Mouse (Mus musculus): Measurements from ENCODE around the gene 9930104L06Rik. TPM values are rescaled to one million over a fixed set of nuclear protein-coding genes. Genes with fewer than 3 reads are reported as not detected.

9930104L06Rik gene
- polyA plus RNA-seq, 1 experiment = 17.5 TPM

DNA sequence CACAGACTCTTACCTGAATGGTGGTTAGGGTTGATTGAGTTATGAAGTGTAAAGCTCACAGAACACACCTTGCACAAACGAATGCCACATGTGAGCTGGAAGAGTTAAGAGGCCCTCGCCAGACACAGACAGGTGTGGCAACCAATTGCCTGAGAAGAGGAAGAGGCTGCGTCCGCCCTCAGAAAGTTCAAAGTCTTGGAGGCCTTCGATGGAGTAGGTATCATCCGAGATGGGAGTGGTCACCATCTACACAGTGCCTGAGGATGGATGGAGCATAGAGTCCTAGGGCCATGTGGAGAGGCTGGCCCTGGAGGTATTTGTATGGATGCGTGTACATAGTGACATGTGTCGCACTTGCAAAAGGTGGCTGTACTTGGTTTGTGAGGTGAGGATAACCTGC, 34.2 kb downstream of the 9930104L06Rik start:
- no peak overlapping the region for H3K27ac ChIP-seq (ENCODE audit: insufficient read depth, low read length)
- TF ChIP-seq POLR2A (IDR thresholded peaks at IDR 0.05; ENCODE audit: extremely low read depth, insufficient read depth, low read length) = no peak
- no peak for TF ChIP-seq CTCF (IDR thresholded peaks at IDR 0.05; ENCODE audit: extremely low read depth, insufficient read depth, low read length)
- no peaks in the 10 kb centered on the region for H3K4me1 ChIP-seq (ENCODE audit: control insufficient read depth, insufficient read depth, low read length)
- H3K4me3 ChIP-seq (ENCODE audit: insufficient read depth, low read length) = no peak overlapping the region

- TF ChIP-seq POLR2A (IDR thresholded peaks at IDR 0.05; ENCODE audit: extremely low read depth, insufficient read depth, low read length) (no peak), CTCF (IDR thresholded peaks at IDR 0.05; ENCODE audit: extremely low read depth, insufficient read depth, low read length) (no peak)
Measured at GRCm38 (mm10) chr4:124972316-124972715, 35.5 kb downstream of the 9930104L06Rik start.

DNA sequence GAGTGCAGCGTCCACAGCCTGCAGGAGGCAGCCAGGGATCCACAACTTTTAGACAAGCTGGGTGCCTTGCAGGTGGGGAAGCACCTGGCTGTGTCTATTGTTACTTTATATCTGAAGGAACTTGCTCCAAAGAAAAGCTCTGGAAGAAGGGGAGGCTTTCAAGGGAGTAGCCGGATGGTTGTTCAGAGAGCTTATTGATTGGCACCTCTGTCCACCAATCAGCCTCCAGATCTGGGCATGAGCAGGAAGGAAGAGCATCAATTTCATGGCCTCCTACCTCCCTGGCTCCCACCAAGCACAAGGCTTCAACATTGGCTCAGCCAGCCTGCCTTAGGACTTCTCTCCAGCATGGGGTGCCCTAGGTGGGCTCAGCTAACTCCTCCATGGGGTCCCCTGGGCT, 36.4 kb downstream of the 9930104L06Rik start:
- Histone ChIP-seq H3K4me3 (ENCODE audit: insufficient read depth, low read length) (no peak overlapping the region), H3K4me1 (ENCODE audit: control insufficient read depth, insufficient read depth, low read length) (no peaks in the 10 kb centered on the region), H3K27ac (ENCODE audit: insufficient read depth, low read length) (no peak overlapping the region)
- no peak for TF ChIP-seq POLR2A (IDR thresholded peaks at IDR 0.05; ENCODE audit: extremely low read depth, insufficient read depth, low read length)
- TF ChIP-seq CTCF (IDR thresholded peaks at IDR 0.05; ENCODE audit: extremely low read depth, insufficient read depth, low read length) = no peak

More at GRCm38 (mm10) chr4:124972316-124972715, 35.5 kb downstream of the 9930104L06Rik start:
- no peaks in the 10 kb centered on the region for H3K4me1 ChIP-seq (ENCODE audit: control insufficient read depth, insufficient read depth, low read length)
- H3K27ac ChIP-seq (ENCODE audit: insufficient read depth, low read length) = no peak overlapping the region
- H3K4me3 ChIP-seq (ENCODE audit: insufficient read depth, low read length) = no peak overlapping the region

GRCm38 (mm10) chr4:124978201-124978600, 41.4 kb downstream of the 9930104L06Rik start:
- Histone ChIP-seq H3K27ac (ENCODE audit: insufficient read depth, low read length) (no peak overlapping the region), H3K4me3 (ENCODE audit: insufficient read depth, low read length) (no peak overlapping the region), H3K4me1 (ENCODE audit: control insufficient read depth, insufficient read depth, low read length) (no peaks in the 10 kb centered on the region)
- TF ChIP-seq CTCF (IDR thresholded peaks at IDR 0.05; ENCODE audit: extremely low read depth, insufficient read depth, low read length) (no peak), POLR2A (IDR thresholded peaks at IDR 0.05; ENCODE audit: extremely low read depth, insufficient read depth, low read length) (no peak)

GRCm38 (mm10) chr4:124983893-124984526, 47.2 kb downstream of the 9930104L06Rik start:
- no peak for TF ChIP-seq POLR2A (IDR thresholded peaks at IDR 0.05; ENCODE audit: extremely low read depth, insufficient read depth, low read length)
- 0 out of 2 replicates have a peak, but pooled peaks have one; percentile 13 for TF ChIP-seq CTCF (IDR thresholded peaks at IDR 0.05; ENCODE audit: extremely low read depth, insufficient read depth, low read length)
- no peak overlapping the region for H3K27ac ChIP-seq (ENCODE audit: insufficient read depth, low read length)
- H3K4me1 ChIP-seq (ENCODE audit: control insufficient read depth, insufficient read depth, low read length) = 0 out of 2 replicates have a peak, but pooled peaks cover 2% of the 10 kb centered on the region
- no peak overlapping the region for H3K4me3 ChIP-seq (ENCODE audit: insufficient read depth, low read length)

- Histone ChIP-seq H3K27ac (ENCODE audit: insufficient read depth, low read length) (no peak overlapping the region), H3K4me1 (ENCODE audit: control insufficient read depth, insufficient read depth, low read length) (0 out of 2 replicates have a peak, but pooled peaks cover 2% of the 10 kb centered on the region), H3K4me3 (ENCODE audit: insufficient read depth, low read length) (no peak overlapping the region)
- TF ChIP-seq CTCF (IDR thresholded peaks at IDR 0.05; ENCODE audit: extremely low read depth, insufficient read depth, low read length) = no peak
- no peak for TF ChIP-seq POLR2A (IDR thresholded peaks at IDR 0.05; ENCODE audit: extremely low read depth, insufficient read depth, low read length)
Measured at GRCm38 (mm10) chr4:124984871-124985670, 48.2 kb downstream of the 9930104L06Rik start.

DNA sequence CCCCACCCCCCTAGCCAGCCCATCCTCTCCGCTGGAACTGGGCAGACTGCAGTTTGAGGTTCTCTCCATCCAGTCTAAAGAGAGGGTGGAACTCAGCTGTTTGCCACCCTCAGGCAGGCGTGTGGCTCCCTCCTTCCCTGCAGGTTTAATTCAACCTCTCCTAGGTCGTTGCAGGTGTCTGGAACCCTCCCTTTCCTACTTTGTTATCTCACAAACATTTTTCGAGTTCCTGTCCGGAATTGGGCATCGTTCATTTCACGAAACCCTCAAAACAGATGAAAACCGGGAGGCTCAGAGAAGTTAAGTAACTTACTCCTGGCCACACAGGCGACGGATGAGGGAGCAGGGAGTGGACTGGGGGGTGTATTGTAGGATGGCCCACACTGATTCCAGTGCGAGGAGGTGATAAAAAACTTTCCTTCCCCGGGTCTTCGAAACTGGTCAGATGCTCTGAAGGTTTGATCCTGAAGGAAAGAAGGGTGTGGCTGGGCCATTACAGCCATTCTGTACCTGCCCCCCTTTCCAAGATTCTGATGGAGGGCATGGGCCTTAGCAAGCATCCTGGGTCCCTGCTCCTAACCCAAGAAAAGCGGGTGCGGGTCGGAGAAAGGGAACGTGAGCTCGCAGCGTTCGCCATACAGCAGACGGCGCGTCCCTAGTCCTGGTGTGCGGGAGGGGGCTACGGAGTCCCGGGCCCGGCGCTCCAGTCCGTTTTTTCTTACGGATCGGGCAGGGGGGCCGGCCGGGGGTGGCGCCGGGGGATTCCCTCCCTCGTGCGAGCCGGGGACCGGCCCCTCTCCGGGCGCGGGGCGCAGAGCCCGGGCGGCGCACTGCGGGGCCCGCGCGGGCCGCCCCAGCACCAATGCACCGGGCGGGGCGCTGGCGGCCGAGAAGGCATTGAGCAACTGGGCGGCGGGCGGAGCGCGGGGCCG, 49.1 kb downstream of the 9930104L06Rik start, which contains the start of gene Rspo1:
TSS of gene Rspo1 (plus strand) at position 760 of the 932 bp plus-strand sequence.
- H3K4me1 ChIP-seq (ENCODE audit: control insufficient read depth, insufficient read depth, low read length) = 0 out of 2 replicates have a peak, but pooled peaks cover 2% of the 10 kb centered on the region
- no peak for TF ChIP-seq POLR2A (IDR thresholded peaks at IDR 0.05; ENCODE audit: extremely low read depth, insufficient read depth, low read length)
- TF ChIP-seq CTCF (IDR thresholded peaks at IDR 0.05; ENCODE audit: extremely low read depth, insufficient read depth, low read length) = no peak
- H3K27ac ChIP-seq (ENCODE audit: insufficient read depth, low read length) = 0 out of 2 replicates have a peak within 1 kb of the TSS, but pooled peaks have one; percentile 53
- peak within 1 kb of the TSS; percentile 35 for H3K4me3 ChIP-seq (ENCODE audit: insufficient read depth, low read length)

- peak overlapping the region; percentile 35 for H3K4me3 ChIP-seq (ENCODE audit: insufficient read depth, low read length)
- TF ChIP-seq POLR2A (IDR thresholded peaks at IDR 0.05; ENCODE audit: extremely low read depth, insufficient read depth, low read length) (no peak), CTCF (IDR thresholded peaks at IDR 0.05; ENCODE audit: extremely low read depth, insufficient read depth, low read length) (no peak)
- H3K27ac ChIP-seq (ENCODE audit: insufficient read depth, low read length) = 0 out of 2 replicates have a peak overlapping the region, but pooled peaks have one; percentile 53
- H3K4me1 ChIP-seq (ENCODE audit: control insufficient read depth, insufficient read depth, low read length) = 0 out of 2 replicates have a peak, but pooled peaks cover 2% of the 10 kb centered on the region
Measured at GRCm38 (mm10) chr4:124986739-124987710, 50.2 kb downstream of the 9930104L06Rik start.
